ENCODE assay signal across 8 mouse cellular contexts in the genomic region with DNA sequence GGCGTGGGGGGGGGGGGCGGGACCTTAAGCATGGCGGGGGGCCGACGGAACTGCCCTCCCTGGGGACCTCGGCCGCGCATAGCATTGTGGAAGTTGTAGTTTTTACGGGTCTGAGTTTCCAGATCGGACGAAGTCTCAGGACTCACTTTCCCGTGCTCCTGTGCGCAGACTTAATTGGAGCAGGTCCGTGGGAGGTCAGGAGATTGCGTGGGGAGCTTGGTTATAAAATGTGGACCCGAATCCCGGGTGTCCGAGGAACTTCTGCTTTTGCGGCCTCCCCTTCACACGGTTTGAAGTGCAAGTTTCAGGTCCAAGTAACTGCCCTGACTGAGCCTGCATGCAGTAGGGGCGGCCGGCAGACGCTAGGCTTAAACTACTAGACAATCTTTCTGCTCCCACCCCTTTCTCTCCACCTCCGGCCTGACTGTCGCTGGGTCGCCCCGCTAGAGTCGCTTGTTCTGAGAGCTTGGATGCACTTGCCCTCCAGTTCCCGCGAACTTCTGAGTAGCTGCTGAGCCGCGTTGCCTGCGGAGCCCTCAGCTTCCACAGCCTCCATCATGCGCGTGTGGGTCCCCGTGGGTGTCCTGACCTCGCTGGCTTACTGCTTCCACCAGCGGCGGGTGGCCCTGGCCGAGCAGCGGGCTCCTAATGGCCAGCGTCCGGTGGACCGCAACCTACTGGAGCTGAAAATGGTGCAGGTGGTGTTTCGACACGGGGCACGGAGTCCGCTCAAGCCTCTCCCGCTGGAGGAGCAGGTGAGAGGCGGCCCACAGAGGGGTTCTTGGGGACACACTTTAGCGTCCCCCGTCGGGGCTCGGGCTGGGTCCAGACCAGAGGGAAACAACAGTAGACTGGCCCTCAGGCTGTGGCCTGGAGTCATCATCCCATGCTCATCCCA. TPM values are rescaled to one million over a fixed set of nuclear protein-coding genes. Genes with fewer than 3 reads are reported as not detected.
A peak's percentile ranks its signal among the peaks of the same experiment; 100 is the strongest.
DNase-seq lines count a peak whose midpoint lies in the region; ATAC-seq and TF ChIP-seq lines count a peak whose summit lies in the region.

TSS of gene Acp6 (plus strand) at position 167 of the 898 bp plus-strand sequence.

- DNase-seq in MEL (ENCODE audit: low read depth, low spot score): peak; percentile 99
- DNase-seq in cerebellum, adult 2 months: peak; percentile 89 to 91
- DNase-seq in forelimb bud, embryonic 11.5 days (ENCODE audit: low read depth, low spot score): peak; percentile 90
- DNase-seq in layer of hippocampus, adult 9-10 months (ENCODE audit: low spot score): peak; percentile 88
- peak; percentile 74 for DNase-seq in ovary, postnatal 10 days (ENCODE audit: low spot score)
- peak; percentile 84 to 87 for DNase-seq in thymus, postnatal 10 days (ENCODE audit: low spot score in 2 of 2)

- peaks cover 4 to 21% of the 10 kb centered on the region in 2 experiments for H3K4me1 ChIP-seq in MEL (ENCODE audit: control insufficient read depth in 1 of 2, insufficient read depth in 2 of 2, low read length in 2 of 2)
- H3K4me1 ChIP-seq in cerebellum, adult 2 months (ENCODE audit: control insufficient read depth, insufficient read depth, low read length): no peaks in the 10 kb centered on the region
- peaks cover 10% of the 10 kb centered on the region; the same call in 1 of the 2 replicates for H3K4me1 ChIP-seq in lung, embryonic 16.5 days (replicated peaks; ENCODE audit: control insufficient read depth, insufficient read depth, low read length)

- no peak for TF ChIP-seq RAD21 in MEL (IDR thresholded peaks at IDR 0.05; ENCODE audit: low read depth, low read length)

- H3K4me2 ChIP-seq in lung, embryonic 16.5 days (ENCODE audit: low read depth, low read length): peak within 1 kb of the TSS; percentile 80

- H3K9ac ChIP-seq in MEL (ENCODE audit: control insufficient read depth, low read depth, low read length, poor library complexity, severe bottlenecking): peak within 1 kb of the TSS; percentile 80
- peak within 1 kb of the TSS; percentile 83 for H3K9ac ChIP-seq in lung, embryonic 16.5 days (ENCODE audit: low read length)

- H3K27me3 ChIP-seq in MEL (ENCODE audit: control insufficient read depth in 1 of 2, insufficient read depth in 2 of 2, low read length in 2 of 2): no peaks in the 10 kb centered on the region
- no peaks in the 10 kb centered on the region for H3K27me3 ChIP-seq in cerebellum, adult 2 months (ENCODE audit: control insufficient read depth, insufficient read depth, low read length)
- no peaks in the 10 kb centered on the region for H3K27me3 ChIP-seq in lung, embryonic 16.5 days (ENCODE audit: control insufficient read depth, insufficient read depth, low read depth, low read length)

- peaks cover 0 to 22% of the 10 kb centered on the region in 2 experiments; a peak in 2 of 4 replicates for H3K36me3 ChIP-seq in MEL (ENCODE audit: control insufficient read depth in 1 of 2, insufficient read depth in 2 of 2, low read length in 2 of 2)
- no peaks in the 10 kb centered on the region for H3K36me3 ChIP-seq in lung, embryonic 16.5 days (ENCODE audit: control insufficient read depth, insufficient read depth, low read length)

- 0 out of 6 replicates have a peak, but pooled peaks of 1 of the 3 experiments have one; percentile 7 for TF ChIP-seq CTCF in MEL (IDR thresholded peaks at IDR 0.05 in 2 of 3, conservative IDR thresholded peaks at IDR 0.05 in 1 of 3; ENCODE audit: control insufficient read depth in 1 of 3, insufficient read depth in 1 of 3, low read depth in 2 of 3, low read length in 3 of 3, poor library complexity in 1 of 3, severe bottlenecking in 1 of 3)
- no peak for TF ChIP-seq CTCF in cerebellum, adult 2 months (IDR thresholded peaks at IDR 0.05; ENCODE audit: borderline replicate concordance, insufficient read depth, low read depth, low read length)

- H3K79me2 ChIP-seq in MEL (ENCODE audit: control insufficient read depth, insufficient read depth, low read length, poor library complexity): peaks cover 18% of the 10 kb centered on the region

- ATAC-seq in hematopoietic stem cell, adult 5-6 weeks (replicated peaks in 1 of 2; ENCODE audit: insufficient read depth in 1 of 2, low FRiP score in 2 of 2, low TSS enrichment in 1 of 2, low read depth in 1 of 2, poor library complexity in 2 of 2, severe bottlenecking in 2 of 2): peak; percentile 87
- peak; percentile 96 for ATAC-seq in lung, embryonic 16.5 days (ENCODE audit: low read depth)

- no peaks in the 10 kb centered on the region for H3K9me3 ChIP-seq in MEL (replicated peaks; ENCODE audit: insufficient read depth, low read length)
- H3K9me3 ChIP-seq in lung, embryonic 16.5 days (ENCODE audit: control insufficient read depth, low read length): no peaks in the 10 kb centered on the region

- peak within 1 kb of the TSS; percentile 67 for H3K27ac ChIP-seq in MEL (ENCODE audit: control insufficient read depth, low read depth, low read length)
- H3K27ac ChIP-seq in cerebellum, adult 2 months (ENCODE audit: insufficient read depth, low read length): peak within 1 kb of the TSS; percentile 48
- peak within 1 kb of the TSS; percentile 64 for H3K27ac ChIP-seq in lung, embryonic 16.5 days (ENCODE audit: low read length)

- under 1% methylated on average over 54 of the region's 54 CpGs for WGBS in cerebellum, adult 2 months
- 0% methylated on average over 53 of the region's 54 CpGs for WGBS in lung, embryonic 16.5 days

- no peak for TF ChIP-seq EP300 in MEL (IDR thresholded peaks at IDR 0.05; ENCODE audit: low read depth in 1 of 2, low read length in 2 of 2)

- H3K4me3 ChIP-seq in MEL (ENCODE audit: control insufficient read depth in 1 of 2, insufficient read depth in 1 of 2, low read depth in 2 of 2, low read length in 2 of 2): peak within 1 kb of the TSS; percentile 83
- peak within 1 kb of the TSS; percentile 82 for H3K4me3 ChIP-seq in cerebellum, adult 2 months (replicated peaks; ENCODE audit: insufficient read depth, low read depth, low read length)
- peak within 1 kb of the TSS; percentile 76 for H3K4me3 ChIP-seq in lung, embryonic 16.5 days (ENCODE audit: low read length)

- TF ChIP-seq POLR2A in MEL (IDR thresholded peaks at IDR 0.05; ENCODE audit: control insufficient read depth in 1 of 2, insufficient read depth in 1 of 2, low read depth in 1 of 2, low read length in 2 of 2, poor library complexity in 1 of 2): peak; percentile 69 to 94; a peak in 3 of 4 replicates
- peak; percentile 33; the same call in 1 of the 2 replicates for TF ChIP-seq POLR2A in cerebellum, adult 2 months (IDR thresholded peaks at IDR 0.05; ENCODE audit: borderline replicate concordance, insufficient read depth, low read length)

TF ChIP-seq in MEL, 35 proteins besides CTCF, POLR2A, EP300 and RAD21:
- TF ChIP-seq MAX (IDR thresholded peaks at IDR 0.05; ENCODE audit: low read length) (peak; percentile 66; the same call in 1 of the 2 replicates), TBP (IDR thresholded peaks at IDR 0.05; ENCODE audit: low read depth, low read length) (peak; percentile 94), NRF1 (IDR thresholded peaks at IDR 0.05; ENCODE audit: insufficient read depth, low read depth, low read length, poor library complexity, severe bottlenecking) (peak; percentile 66), CHD1 (IDR thresholded peaks at IDR 0.05; ENCODE audit: low read depth, low read length) (peak; percentile 37; the same call in 1 of the 2 replicates), ZKSCAN1 (IDR thresholded peaks at IDR 0.05; ENCODE audit: low read depth, low read length) (no peak), ELF1 (IDR thresholded peaks at IDR 0.05; ENCODE audit: low read depth, low read length) (peak; percentile 42), GATA1 (IDR thresholded peaks at IDR 0.05; ENCODE audit: low read depth, low read length) (peak; percentile 41; the same call in 1 of the 2 replicates), POLR2AphosphoS2 (IDR thresholded peaks at IDR 0.05; ENCODE audit: low read length) (peak; percentile 84), NELFE (IDR thresholded peaks at IDR 0.05; ENCODE audit: low read depth, low read length) (peak; percentile 88), ZMIZ1 (IDR thresholded peaks at IDR 0.05; ENCODE audit: low read depth, low read length) (0 out of 2 replicates have a peak, but pooled peaks have one; percentile 36), CHD2 (IDR thresholded peaks at IDR 0.05; ENCODE audit: low read length) (no peak), MXI1 (IDR thresholded peaks at IDR 0.05; ENCODE audit: low read depth, low read length) (peak; percentile 66), SIN3A (IDR thresholded peaks at IDR 0.05; ENCODE audit: low read length) (peak; percentile 90), KAT2A (conservative IDR thresholded peaks at IDR 0.05; ENCODE audit: low read depth, low read length) (peak; percentile 85), MYC (IDR thresholded peaks at IDR 0.05; ENCODE audit: low read depth, low read length) (0 out of 2 replicates have a peak, but pooled peaks have one; percentile 71), ZNF384 (IDR thresholded peaks at IDR 0.05; ENCODE audit: low read depth, low read length) (no peak), SMC3 (IDR thresholded peaks at IDR 0.05; ENCODE audit: low read depth, low read length) (0 out of 2 replicates have a peak, but pooled peaks have one; percentile 15), E2F4 (IDR thresholded peaks at IDR 0.05; ENCODE audit: borderline replicate concordance, low read depth, low read length) (no peak), HCFC1 (IDR thresholded peaks at IDR 0.05; ENCODE audit: low read depth, low read length) (peak; percentile 93)

RNA-seq across cellular contexts. Expression of gene Acp6, which starts in this region (rescaled TPM):
- 27.7 and 34.4 TPM in 2 replicates for total RNA-seq in MEL (2012; rRNA removed)
- 10 to 100 TPM in 1 of 2 experiments, not detected in 1; 66.9 TPM for polyA plus RNA-seq in MEL (2012; ENCODE audit: insufficient read depth in 1 of 2, insufficient read length in 2 of 2, low read depth in 1 of 2, low replicate concordance in 2 of 2, missing spikeins in 1 of 2)
- 42.4 and 43.8 TPM in 2 replicates for polyA plus RNA-seq in cerebellum, adult 2 months (2012; rRNA removed)
- total RNA-seq in hematopoietic stem cell, adult 5-6 weeks (2017): 37.5 and 37.9 TPM in 2 replicates
- 52.3 and 54.9 TPM in 2 replicates for polyA plus RNA-seq in lung, embryonic 16.5 days (2015; fragmentation: Nextera tagmentation; extraction: Ambion mirVana)

Comparison
In these comparisons a context has a peak if more than half of its experiments do, and no peak if none do; other contexts are left out.
1. Peak in every context shown above with its lines: DNase-seq, ATAC-seq, H3K4me3 ChIP-seq and H3K27ac ChIP-seq.